ENCODE assay signal across 7 mouse cellular contexts in genomic region chr2:178758366-178758765, GRCm38 (mm10).
DNase-seq lines count a peak whose midpoint lies in the region; ATAC-seq and TF ChIP-seq lines count a peak whose summit lies in the region.

No protein-coding gene starts in this region.

- POLR2A ChIA-PET in Patski (lab: Charles Lee): no interaction called here

- TF ChIP-seq EP300 in ES-Bruce4 (IDR thresholded peaks at IDR 0.05; ENCODE audit: insufficient read depth, low read depth, low read length): no peak

- no peaks in the 10 kb centered on the region for H3K4me1 ChIP-seq in ES-Bruce4 (ENCODE audit: control insufficient read depth, insufficient read depth, low read length)

- TF ChIP-seq CTCF in ES-Bruce4 (IDR thresholded peaks at IDR 0.05; ENCODE audit: low read depth, low read length) (peak; percentile 92), Patski (IDR thresholded peaks at IDR 0.05) (peak; percentile 24)
- peak; percentile 89 for TF ChIP-seq CTCF in gastrocnemius, adult 2 months (IDR thresholded peaks at IDR 0.05)

- H3K9me3 ChIP-seq in ES-Bruce4 (replicated peaks; ENCODE audit: control insufficient read depth, insufficient read depth, low read length, poor library complexity, severe bottlenecking): no peaks in the 10 kb centered on the region

- H3K27me3 ChIP-seq in ES-Bruce4 (ENCODE audit: control insufficient read depth, insufficient read depth, low read length, poor library complexity, severe bottlenecking): no peaks in the 10 kb centered on the region
- no peaks in the 10 kb centered on the region for H3K27me3 ChIP-seq in Patski

- no peaks in the 10 kb centered on the region for H3K36me3 ChIP-seq in ES-Bruce4 (ENCODE audit: control insufficient read depth, insufficient read depth, low read length, poor library complexity, severe bottlenecking)

- intact Hi-C loops in gastrocnemius, adult 2 months (cut with DNase I): loop anchor here (2.0 to 5.0 kb wide), 2 partner anchors 128 to 1119 kb away; no protein-coding TSS in a partner anchor

- no peak for DNase-seq in Patski (ENCODE audit: low read depth, low spot score)
- peak; percentile 54 to 60 for DNase-seq in cerebellum, postnatal 36 days
- peak; percentile 67 for DNase-seq in gastrocnemius, adult 2 months
- peak; percentile 65 for DNase-seq in layer of hippocampus, adult 9-10 months (ENCODE audit: low spot score)
- peak; percentile 37 for DNase-seq in lung, postnatal 25 days (ENCODE audit: low spot score)
- DNase-seq in spleen, adult 12 weeks (ENCODE audit: low spot score): peak; percentile 12

- no peak overlapping the region for H3K27ac ChIP-seq in ES-Bruce4 (ENCODE audit: insufficient read depth, low read length)
- H3K27ac ChIP-seq in gastrocnemius, adult 2 months: no peak overlapping the region

- CTCF ChIA-PET in Patski (lab: Charles Lee): no interaction called here

- H3K9ac ChIP-seq in ES-Bruce4 (ENCODE audit: low read depth, poor library complexity, severe bottlenecking): no peak overlapping the region

- H3K4me3 ChIP-seq in ES-Bruce4 (ENCODE audit: low read depth, low read length): no peak overlapping the region
- H3K4me3 ChIP-seq in gastrocnemius, adult 2 months: no peak overlapping the region

- in situ Hi-C loops in Patski (cut with MboI; ENCODE audit: low pct_unique_long_range_greater_than_20kb): no loop called here

- no peak for TF ChIP-seq POLR2A in ES-Bruce4 (IDR thresholded peaks at IDR 0.05; ENCODE audit: insufficient read depth, low read length)

- no peak for ATAC-seq in Patski

Comparison
In these comparisons a context has a peak if more than half of its experiments do, and no peak if none do; other contexts are left out.
1. CTCF ChIP-seq: peak in every context shown above with its lines; median percentile 92 in ES-Bruce4; 89 in gastrocnemius, adult 2 months; 24 in Patski.